Mouse (Mus musculus) c-Kit-positive CD71-negative TER-119-negative erythroid progenitor cells, embryonic 14.5 days (primary cell): Measurements from ENCODE around the gene 1810062G17Rik.

Source experiments
- DNase-seq: peaks from one replicate; pipeline ENCODE4 v3.0.0-alpha.2; 2013; ENCODE audit warnings: low read depth

The 1810062G17Rik gene

GRCm38 (mm10) chr3:36476261-36477155 lies 771 bp downstream of the 1810062G17Rik start:
- no peak for DNase-seq

- no peak for DNase-seq
Observed at GRCm38 (mm10) chr3:36478776-36479175, 3.0 kb downstream of the 1810062G17Rik start.

GRCm38 (mm10) chr3:36480486-36480885 lies 4.7 kb downstream of the 1810062G17Rik start:
- no peak for DNase-seq

GRCm38 (mm10) chr3:36481776-36482193 lies 6.0 kb downstream of the 1810062G17Rik start:
- no peak for DNase-seq

GRCm38 (mm10) chr3:36482940-36483339 lies 7.2 kb downstream of the 1810062G17Rik start:
- no peak for DNase-seq

GRCm38 (mm10) chr3:36484292-36484691 lies 8.6 kb downstream of the 1810062G17Rik start:
- no peak for DNase-seq

- no peak for DNase-seq
Observed at GRCm38 (mm10) chr3:36486176-36486575, 10.4 kb downstream of the 1810062G17Rik start.

- DNase-seq = no peak
Observed at GRCm38 (mm10) chr3:36486881-36487280, 11.1 kb downstream of the 1810062G17Rik start.

- DNase-seq = no peak
Observed at GRCm38 (mm10) chr3:36488367-36488766, 12.6 kb downstream of the 1810062G17Rik start.

- no peak for DNase-seq
Observed at GRCm38 (mm10) chr3:36488899-36489589, 13.3 kb downstream of the 1810062G17Rik start.

GRCm38 (mm10) chr3:36489590-36489910 lies 13.8 kb downstream of the 1810062G17Rik start:
- DNase-seq = no peak

GRCm38 (mm10) chr3:36491535-36491934 lies 15.8 kb downstream of the 1810062G17Rik start:
- no peak for DNase-seq

- DNase-seq = no peak
Observed at GRCm38 (mm10) chr3:36492716-36493391, 17.1 kb downstream of the 1810062G17Rik start.

- no peak for DNase-seq
Observed at GRCm38 (mm10) chr3:36493641-36494283, 18.0 kb downstream of the 1810062G17Rik start.

GRCm38 (mm10) chr3:36494613-36495012 lies 18.9 kb downstream of the 1810062G17Rik start:
- no peak for DNase-seq

- peak; percentile 81 for DNase-seq
Observed at GRCm38 (mm10) chr3:36495436-36495835, 19.7 kb downstream of the 1810062G17Rik start.

GRCm38 (mm10) chr3:36496273-36496672 lies 20.5 kb downstream of the 1810062G17Rik start:
- no peak for DNase-seq

- peak; percentile 53 for DNase-seq
Observed at GRCm38 (mm10) chr3:36496746-36497145, 21.0 kb downstream of the 1810062G17Rik start.

- no peak for DNase-seq
Observed at GRCm38 (mm10) chr3:36498224-36498623, 22.5 kb downstream of the 1810062G17Rik start.

GRCm38 (mm10) chr3:36499418-36499817 lies 23.7 kb downstream of the 1810062G17Rik start:
- DNase-seq = no peak

- DNase-seq = no peak
Observed at GRCm38 (mm10) chr3:36500976-36501375, 25.2 kb downstream of the 1810062G17Rik start.

GRCm38 (mm10) chr3:36501546-36501945 lies 25.8 kb downstream of the 1810062G17Rik start:
- no peak for DNase-seq
